Mouse (Mus musculus) adrenal gland, postnatal 10 days (tissue): ENCODE data around the gene Rfc2. TPM values are rescaled to one million over a fixed set of nuclear protein-coding genes. Genes with fewer than 3 reads are reported as not detected.

Experiments
- DNase-seq: peaks from one replicate; pipeline ENCODE4 v3.0.0; 2021; ENCODE audit warnings: mixed read lengths
- total RNA-seq, 2 experiments: library from RNA; stranded (reverse); gene quantifications; 2 replicates each; pipeline ENCODE4 v1.2.3; 2021

Rfc2 gene
- total RNA-seq, 2 experiments from 2014 or later = 51.1 to 56.7 TPM

DNA sequence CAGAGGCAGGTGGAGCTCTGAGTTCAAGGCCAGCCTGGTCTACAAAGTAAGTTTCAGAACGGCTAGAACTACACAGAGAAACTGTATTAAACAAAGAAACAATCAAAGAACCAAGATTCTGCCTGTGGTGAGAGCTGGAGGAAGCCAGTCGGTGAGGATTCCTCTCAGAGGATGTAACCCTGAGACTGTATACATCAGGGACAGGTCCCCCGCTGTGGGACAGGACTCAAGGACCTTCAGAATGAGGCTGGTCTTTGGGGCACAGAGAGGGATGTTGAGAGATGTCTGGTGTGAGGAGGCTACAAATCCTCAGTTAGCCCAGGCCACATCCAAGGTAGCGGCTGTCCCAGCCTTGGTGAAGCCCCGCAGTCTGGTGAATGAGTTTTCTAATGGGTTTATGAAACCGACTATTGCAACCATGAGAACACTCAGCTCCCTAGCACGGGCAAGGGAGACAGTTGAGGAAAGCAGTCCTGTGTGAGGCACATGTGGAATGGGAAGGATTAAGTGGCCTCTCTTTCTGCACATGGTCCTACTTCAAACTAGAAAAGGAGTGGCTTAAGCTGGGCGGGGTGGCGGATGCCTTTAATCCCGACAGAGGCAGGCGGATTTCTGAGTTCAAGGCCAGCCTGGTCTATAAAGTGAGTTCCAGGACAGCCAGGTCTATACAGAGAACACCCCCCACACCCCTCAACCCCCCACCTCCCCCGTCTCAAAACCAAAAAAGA, 28.9 kb downstream of the Rfc2 start:
- no peak for DNase-seq

DNA sequence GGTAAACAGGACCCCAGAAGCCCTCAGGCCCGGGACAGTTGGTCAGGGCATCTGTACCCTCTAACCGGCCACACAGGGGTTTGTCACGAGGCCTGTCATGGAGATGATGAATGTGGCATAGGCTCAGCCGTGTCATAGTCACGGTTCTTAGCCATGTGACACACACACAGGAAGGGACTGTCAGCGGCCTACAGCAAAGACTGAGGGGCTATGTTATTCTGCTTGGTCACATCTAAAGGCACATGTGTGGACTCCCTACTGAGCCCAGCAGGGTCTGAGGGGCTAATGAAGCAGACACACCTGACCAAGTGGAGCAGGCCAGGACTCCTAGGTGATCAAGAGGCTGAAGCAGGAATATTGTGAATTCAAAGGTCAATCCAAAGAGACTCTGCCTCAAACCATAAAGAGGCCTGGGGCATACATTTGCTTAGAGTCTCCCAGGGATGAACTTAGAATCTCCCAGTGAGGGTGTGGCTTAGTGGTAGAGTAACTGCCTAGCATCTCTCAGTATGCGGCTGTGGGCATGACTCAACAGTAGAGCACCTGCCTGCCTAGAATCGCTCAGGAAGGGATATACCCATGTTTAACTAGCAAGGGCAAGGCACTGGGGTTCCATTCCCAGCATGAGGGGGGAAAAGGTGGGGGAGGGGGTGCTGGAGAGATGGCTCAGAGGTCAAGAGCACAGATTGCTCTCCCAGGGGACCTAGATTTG, 30.8 kb downstream of the Rfc2 start:
- DNase-seq = no peak

GRCm38 (mm10) chr5:134613727-134614126, 32.6 kb downstream of the Rfc2 start:
- no peak for DNase-seq

- DNase-seq = no peak
Observed at GRCm38 (mm10) chr5:134614296-134614695, 33.1 kb downstream of the Rfc2 start.

- DNase-seq = no peak
Observed at GRCm38 (mm10) chr5:134614802-134615201, 33.6 kb downstream of the Rfc2 start, which contains the start of gene Lat2. TSS of gene Lat2 (minus strand) at chr5:134615025.

GRCm38 (mm10) chr5:134615380-134615779, 34.2 kb downstream of the Rfc2 start:
- DNase-seq = no peak

DNA sequence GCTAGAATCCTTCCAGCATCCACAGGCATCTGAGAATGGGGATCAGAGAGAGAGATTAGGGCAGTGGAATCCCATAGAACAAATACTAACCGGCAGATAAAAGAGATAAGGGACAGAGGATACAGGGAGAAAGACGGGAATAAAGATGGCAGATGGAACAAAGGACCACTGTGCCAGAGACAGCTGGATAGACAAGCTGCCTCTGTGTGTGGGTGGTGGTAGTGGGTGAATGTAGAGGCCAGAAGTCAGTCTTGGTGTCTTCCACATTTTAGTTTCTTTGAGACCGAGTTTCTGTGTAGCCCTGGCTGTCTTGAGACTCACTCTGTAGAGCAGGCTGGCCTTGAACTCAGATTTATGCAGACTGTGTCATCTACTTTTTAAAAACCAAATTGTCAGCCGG, 34.6 kb downstream of the Rfc2 start:
- DNase-seq = no peak

GRCm38 (mm10) chr5:134617071-134617470, 35.9 kb downstream of the Rfc2 start:
- peak; percentile 85 for DNase-seq

DNA sequence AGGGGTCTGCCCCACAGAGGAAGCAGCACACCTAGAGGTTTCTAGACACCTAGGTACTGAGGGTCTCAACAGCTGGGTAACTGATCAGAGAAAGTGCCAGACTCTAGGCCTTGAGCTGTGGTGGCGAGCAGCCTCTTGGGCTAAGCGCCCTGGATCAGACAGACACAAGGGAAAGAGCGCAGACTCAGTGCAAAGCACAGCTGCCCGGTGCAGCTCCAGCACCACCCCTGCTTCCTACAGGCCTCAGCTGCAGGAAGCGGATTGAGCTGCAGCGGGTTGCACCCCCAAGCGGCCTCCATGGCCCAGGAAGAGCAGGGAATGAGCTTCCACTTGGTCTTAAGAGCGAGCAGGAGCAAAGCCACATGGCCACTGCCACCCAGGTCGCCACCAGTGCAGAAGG, 39.3 kb downstream of the Rfc2 start:
- no peak for DNase-seq

DNA sequence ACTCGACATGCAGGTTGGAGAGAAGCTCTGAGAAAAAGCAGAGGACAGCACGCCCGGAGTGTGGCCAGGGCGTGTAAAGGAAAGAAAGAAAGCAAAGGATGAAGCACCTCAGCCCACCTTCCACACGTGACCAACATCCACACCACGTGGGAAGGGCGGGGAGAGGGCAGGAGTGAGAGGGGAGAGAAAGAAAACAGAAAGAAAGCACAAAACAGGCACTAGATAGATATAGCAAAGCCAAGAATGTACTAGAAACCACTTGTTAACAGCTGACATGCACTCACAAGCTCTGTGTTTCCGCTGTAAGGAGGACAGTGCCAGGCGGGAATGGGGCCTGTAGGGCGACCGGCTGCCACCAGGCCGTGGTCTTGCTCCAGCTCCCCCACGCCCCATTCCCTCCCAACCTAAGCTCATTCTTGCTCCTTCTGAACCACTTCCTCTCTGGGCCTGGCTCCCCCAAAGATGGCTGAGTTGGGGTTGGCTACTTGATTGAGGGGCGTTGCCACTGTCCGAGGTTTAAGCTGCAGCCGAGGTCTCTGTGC, 40.0 kb downstream of the Rfc2 start:
- DNase-seq = no peak

DNA sequence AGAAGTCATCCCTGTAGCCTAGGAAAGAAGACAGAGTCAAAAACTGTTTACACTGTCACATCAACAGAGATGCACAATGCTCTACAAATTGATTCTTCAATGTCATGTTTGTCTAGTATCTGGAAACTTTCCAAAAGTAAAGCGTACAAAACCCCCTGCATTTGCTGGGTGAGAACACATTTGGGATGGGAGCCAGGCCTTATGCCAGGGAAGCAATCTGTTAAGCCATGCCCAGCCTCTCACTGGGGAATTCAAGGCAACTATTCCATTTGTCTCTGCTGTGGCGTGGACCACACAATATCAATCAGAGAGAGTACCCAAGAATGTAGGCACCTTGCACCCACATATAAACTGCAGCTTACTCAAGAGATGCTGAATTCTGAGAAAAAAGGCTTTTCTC, 40.9 kb downstream of the Rfc2 start:
- no peak for DNase-seq

- DNase-seq = no peak
Observed at GRCm38 (mm10) chr5:134629508-134629907, 48.3 kb downstream of the Rfc2 start.

DNA sequence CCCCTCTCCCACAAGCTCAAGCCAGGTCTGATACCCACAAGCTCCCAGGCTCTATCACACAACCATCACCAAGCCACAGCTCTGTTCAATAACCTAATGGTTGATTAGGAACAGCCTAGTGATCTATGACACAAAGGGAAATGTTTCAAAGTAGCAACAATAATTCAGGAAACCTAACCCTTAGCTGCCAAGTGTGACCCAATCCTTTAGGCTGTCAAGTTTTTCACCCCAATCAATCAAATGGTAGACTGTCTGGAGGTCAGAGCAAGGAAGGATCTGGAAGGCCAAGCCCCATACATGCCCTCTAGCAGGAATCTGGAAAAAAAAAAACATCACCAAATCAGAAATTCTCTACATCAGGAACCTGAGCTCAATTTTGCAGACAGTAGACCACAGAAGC, 49.7 kb downstream of the Rfc2 start:
- DNase-seq = no peak

DNA sequence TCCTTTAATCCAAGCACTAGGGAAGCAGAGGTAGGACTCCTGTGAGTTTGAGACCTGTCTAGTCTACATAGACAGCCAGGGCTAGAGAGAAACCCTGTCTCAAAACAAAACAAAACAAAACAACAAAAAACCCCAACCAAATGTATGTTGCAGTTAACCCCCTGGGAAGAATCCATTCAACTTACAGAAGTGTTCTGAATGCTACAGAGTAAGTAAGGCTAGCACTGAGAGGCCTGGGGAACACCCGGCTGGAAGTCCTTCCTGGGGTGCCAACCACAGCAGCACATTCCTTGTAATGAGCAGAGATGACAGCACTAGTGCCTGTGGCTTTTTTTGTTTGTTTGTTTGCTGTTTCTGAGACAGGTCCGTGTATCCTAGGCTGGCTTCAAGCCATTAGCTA, 51.7 kb downstream of the Rfc2 start:
- DNase-seq = no peak

- DNase-seq = no peak
Observed at GRCm38 (mm10) chr5:134637820-134638367, 56.7 kb downstream of the Rfc2 start.

DNA sequence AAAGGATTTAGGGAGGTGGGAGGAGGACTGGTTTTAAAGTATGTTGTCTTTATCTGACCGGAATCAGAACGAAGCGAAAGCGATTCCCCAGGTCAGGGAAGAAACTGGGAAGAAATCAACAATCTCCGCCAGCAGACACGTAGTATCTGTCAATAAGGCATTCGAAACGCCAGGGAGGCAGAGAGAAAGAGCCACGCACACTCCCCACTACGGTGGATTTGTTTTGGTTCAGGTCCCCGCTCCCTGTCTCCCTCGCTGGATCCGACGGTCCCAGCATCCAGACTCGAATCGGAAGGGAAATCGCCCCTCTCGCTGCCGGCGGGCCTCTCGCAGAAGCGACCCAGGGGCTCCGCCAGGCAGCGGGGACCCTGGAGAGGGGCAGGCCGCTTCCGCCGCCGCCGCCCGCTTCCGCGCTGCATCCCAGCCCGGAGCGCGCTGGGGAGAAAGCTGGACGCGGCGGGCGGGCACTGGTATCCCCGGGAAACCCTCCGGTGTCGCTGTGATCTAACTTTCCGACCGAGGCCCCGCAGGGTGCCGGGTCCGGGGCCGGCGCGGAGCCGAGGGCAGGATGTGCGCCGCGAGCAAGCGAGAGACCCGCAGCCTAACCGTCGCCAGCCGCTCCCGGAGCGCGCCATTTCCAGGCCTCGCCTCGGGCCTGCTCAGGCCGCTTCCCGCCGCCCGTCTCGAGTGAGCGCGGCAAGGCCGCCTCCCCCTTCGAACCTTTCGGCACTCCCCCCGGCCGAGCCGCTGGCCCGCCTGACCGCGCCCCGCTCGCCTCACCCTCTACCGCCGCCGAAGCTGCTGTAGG, 57.5 kb downstream of the Rfc2 start:
- no peak for DNase-seq

GRCm38 (mm10) chr5:134639269-134639682, 58.1 kb downstream of the Rfc2 start, which contains the start of gene Eif4h:
TSS of gene Eif4h (minus strand) at chr5:134639490.
- peak; percentile 99 for DNase-seq

DNA sequence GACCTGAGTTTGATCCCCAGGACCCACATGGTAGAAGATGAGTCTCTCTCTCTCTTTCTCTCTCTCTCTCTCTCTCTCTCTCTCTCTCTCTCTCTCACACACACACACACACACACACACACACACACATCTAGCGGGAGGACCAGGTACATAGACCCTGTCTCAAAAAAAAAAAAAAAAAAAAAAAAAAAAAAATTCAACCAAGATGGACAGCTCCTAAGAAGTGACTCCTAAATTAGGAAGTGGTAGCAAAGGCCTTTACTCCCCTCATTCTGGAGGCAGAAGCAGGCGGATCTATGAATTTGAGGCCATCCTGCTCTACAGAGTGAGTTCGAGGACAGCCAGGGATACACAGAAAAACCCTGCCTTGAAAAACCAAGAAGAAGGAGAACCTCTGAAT, 59.2 kb downstream of the Rfc2 start:
- no peak for DNase-seq

- DNase-seq = no peak
Observed at GRCm38 (mm10) chr5:134644121-134644520, 63.0 kb downstream of the Rfc2 start.

GRCm38 (mm10) chr5:134644643-134645118, 63.5 kb downstream of the Rfc2 start:
- DNase-seq = peak; percentile 56

DNA sequence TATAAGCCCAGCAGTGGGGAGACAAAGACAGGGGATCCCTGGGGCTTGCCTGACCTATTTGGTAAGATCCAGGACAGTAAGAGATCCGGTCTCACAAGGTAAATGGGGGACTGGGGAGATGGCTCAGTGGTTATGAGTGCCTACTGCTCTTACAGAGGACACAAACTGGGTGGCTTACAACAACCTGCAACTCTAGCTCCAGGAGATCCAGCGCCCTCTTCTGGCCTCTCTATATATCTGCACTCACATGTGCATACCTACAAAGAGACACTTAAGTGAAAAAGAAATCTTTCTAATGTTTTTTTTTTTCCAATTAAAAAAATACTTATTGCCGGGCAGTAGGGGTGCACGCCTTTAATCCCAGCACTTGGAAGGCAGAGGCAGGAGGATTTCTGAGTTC, 65.3 kb downstream of the Rfc2 start:
- DNase-seq = no peak

DNA sequence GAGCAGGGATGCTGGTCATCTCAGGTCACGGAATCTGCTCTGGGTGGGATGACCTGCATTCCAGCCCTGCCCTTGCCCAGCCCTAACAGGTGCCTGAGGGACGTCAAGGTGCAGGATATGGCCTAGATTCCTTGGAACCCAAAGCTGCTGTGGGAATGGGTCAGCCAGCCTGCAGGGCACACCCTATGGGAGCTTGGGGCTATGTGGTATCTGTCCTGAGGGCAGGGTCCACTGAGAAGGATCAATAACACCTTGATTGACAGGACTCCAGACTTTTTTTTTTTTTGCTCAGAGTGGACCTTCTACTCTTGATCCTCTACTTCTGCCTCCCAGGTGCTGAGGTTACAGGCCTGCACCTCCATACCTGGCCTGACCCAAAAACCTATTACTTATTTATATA, 66.2 kb downstream of the Rfc2 start:
- DNase-seq = no peak
